ENCODE assay signal across 11 mouse cellular contexts in genomic region chr11:79523560-79524309, GRCm38 (mm10). TPM values are rescaled to one million over a fixed set of nuclear protein-coding genes. Genes with fewer than 3 reads are reported as not detected.
A peak's percentile ranks its signal among the peaks of the same experiment; 100 is the strongest.
DNase-seq lines count a peak whose midpoint lies in the region; ATAC-seq and TF ChIP-seq lines count a peak whose summit lies in the region.
"Had no signal": no experiment of that assay in that cellular context is flagged by ENCODE, and none has a peak within 500 bp of the region (broad histone marks: within the 10 kb centered on the region; RNA-seq: fewer than 3 reads in every experiment).

Evi2b (minus strand) TSS chr11:79523762.

- no peak within 1 kb of the TSS for H3K9ac ChIP-seq in lung, postnatal 0 days (replicated peaks; ENCODE audit: low read depth)
- H3K9ac ChIP-seq: forebrain, embryonic 15.5 days; limb, embryonic 13.5 days had no signal

- peaks cover 79% of the 10 kb centered on the region for H3K79me2 ChIP-seq in macrophage (ENCODE audit: inconsistent target)

- H3K27me3 ChIP-seq in lung, postnatal 0 days (replicated peaks; ENCODE audit: insufficient read depth, low read length) = no peaks in the 10 kb centered on the region
- H3K27me3 ChIP-seq: forebrain, embryonic 15.5 days; limb, embryonic 13.5 days had no signal

- TF ChIP-seq EP300 in lung, postnatal 0 days (IDR thresholded peaks at IDR 0.05) = no peak

- 56% methylated on average over 10 of the region's 10 CpGs for WGBS in lung, postnatal 0 days
- 0% methylated on average over 10 of the region's 10 CpGs for WGBS in macrophage (ENCODE audit: missing documents)

- ATAC-seq in lung, postnatal 0 days = no peak
- ATAC-seq: forebrain, embryonic 15.5 days had no signal

- H3K4me3 ChIP-seq in lung, postnatal 0 days (ENCODE audit: low read depth, low read length) = no peak within 1 kb of the TSS
- peak within 1 kb of the TSS; percentile 39; the same call in 1 of the 2 replicates for H3K4me3 ChIP-seq in brown adipose tissue, adult 24 weeks (ENCODE audit: insufficient read depth, low read depth, low read length)
- H3K4me3 ChIP-seq in macrophage (ENCODE audit: inconsistent target) = peak within 1 kb of the TSS; percentile 58
- H3K4me3 ChIP-seq: forebrain, embryonic 15.5 days; limb, embryonic 13.5 days had no signal

- no peaks in the 10 kb centered on the region for H3K36me3 ChIP-seq in lung, postnatal 0 days (ENCODE audit: insufficient read depth, low read length)
- H3K36me3 ChIP-seq in macrophage (ENCODE audit: inconsistent target) = peaks cover 8% of the 10 kb centered on the region

- TF ChIP-seq CTCF in lung, postnatal 0 days (IDR thresholded peaks at IDR 0.05) = no peak

- no peaks in the 10 kb centered on the region for H3K9me3 ChIP-seq in lung, postnatal 0 days (ENCODE audit: low read length)
- H3K9me3 ChIP-seq: forebrain, embryonic 15.5 days; limb, embryonic 13.5 days had no signal

- H3K27ac ChIP-seq in lung, postnatal 0 days (ENCODE audit: low read length) = no peak within 1 kb of the TSS
- peak within 1 kb of the TSS; percentile 49; the same call in 1 of the 2 replicates for H3K27ac ChIP-seq in brown adipose tissue, adult 24 weeks (replicated peaks; ENCODE audit: low read depth, low read length)
- peak within 1 kb of the TSS; percentile 98 for H3K27ac ChIP-seq in macrophage
- H3K27ac ChIP-seq: forebrain, embryonic 15.5 days; limb, embryonic 13.5 days had no signal

- peak; percentile 17 for DNase-seq in lung, postnatal 0 days (ENCODE audit: low spot score)
- no peak for DNase-seq in lung, postnatal 25 days (ENCODE audit: low spot score)
- peak; percentile 70 for DNase-seq in thymus, postnatal 14 days
- DNase-seq in cerebellum, adult 18-20 months = no peak
- DNase-seq in left cerebral cortex, adult 18-20 months (ENCODE audit: low spot score in 2 of 2) = no peak
- DNase-seq in lung, adult 18-20 months = no peak
- DNase-seq: cerebellum, postnatal 36 days had no signal

- H3K4me2 ChIP-seq in lung, postnatal 0 days (replicated peaks; ENCODE audit: low read depth, low read length) = no peak within 1 kb of the TSS
- H3K4me2 ChIP-seq: forebrain, embryonic 15.5 days; limb, embryonic 13.5 days had no signal

- no peaks in the 10 kb centered on the region for H3K4me1 ChIP-seq in lung, postnatal 0 days (ENCODE audit: insufficient read depth, low read depth, low read length)
- H3K4me1 ChIP-seq in brown adipose tissue, adult 24 weeks (ENCODE audit: control insufficient read depth, insufficient read depth, insufficient read length, low read length) = no peaks in the 10 kb centered on the region
- H3K4me1 ChIP-seq: forebrain, embryonic 15.5 days; limb, embryonic 13.5 days had no signal

RNA-seq across cellular contexts. Expression of gene Evi2b, which starts in this region (rescaled TPM):
- 2.0 and 2.6 TPM in 2 replicates for polyA plus RNA-seq in lung, postnatal 0 days (2015; fragmentation: Nextera tagmentation; extraction: Ambion mirVana)
- 0.79 and 2.5 TPM in 2 replicates for polyA plus RNA-seq in brown adipose tissue, adult 24 weeks (2012; ENCODE audit: insufficient read depth, insufficient read length, missing spikeins)
- 100 to 1,000 TPM in 16 of 26 experiments, 10 to 100 TPM in 10; 11.0 to 220 (median 121) TPM for total RNA-seq in macrophage (2018; cell fraction: chromatin; rRNA removed)
- 100 to 1,000 TPM; 109 to 178 (median 145) TPM for total RNA-seq in macrophage (2018; cell fraction: cytosol; rRNA removed)
- 100 to 1,000 TPM in 22 of 26 experiments, 10 to 100 TPM in 4; 35.6 to 316 (median 172) TPM for total RNA-seq in macrophage (2018; cell fraction: nucleus; rRNA removed)
- polyA plus RNA-seq in macrophage (2018) = 141 to 593 TPM (median 289 TPM) in 3 replicates
- total RNA-seq in left cerebral cortex, adult 18-20 months (2021) = under 1 TPM; 0.59 to 0.74 TPM
- polyA plus RNA-seq: forebrain, embryonic 15.5 days had no signal

Comparison
In these comparisons a context has a peak if more than half of its experiments do, and no peak if none do; other contexts are left out.
1. RNA of gene Evi2b (polyA plus RNA-seq): 141 to 593 TPM in macrophage; 2.0 to 2.6 TPM in lung, postnatal 0 days and 0.79 to 2.5 TPM in brown adipose tissue, adult 24 weeks; every median in the first group is over 10 times any median in the second.
2. DNase-seq: peak in lung, postnatal 0 days (single experiment) and thymus, postnatal 14 days (single experiment); none in lung, postnatal 25 days (single experiment), cerebellum, adult 18-20 months (0 of 2), left cerebral cortex, adult 18-20 months (0 of 2) and lung, adult 18-20 months (0 of 2).